Mouse (Mus musculus) midbrain, postnatal 0 days (tissue): ENCODE measurements at regions not wholly inside any gene's neighbourhood (a gene's known extent, or its start where the extent isn't known, plus 50 kb on each side); places are given as distances from the start of the nearest gene placed in this dataset.

Experiments used
- ATAC-seq: fragments of 200-750 bp; cut with Nextera tagmentation; 2 replicates; pipeline ENCODE4 v1.8.0; 2017; ENCODE audit warnings: moderate number of reproducible peaks, mild to moderate bottlenecking, moderate TSS enrichment, moderate library complexity; ENCODE audit not compliant: low FRiP score
- DNase-seq: peaks from one replicate; pipeline ENCODE4 v3.0.0-alpha.2; 2015; ENCODE audit warnings: low spot score
- H3K27ac ChIP-seq: fragments of 300-500 bp; sonication (generic); 2 replicates; pipeline ENCODE4 v1.5.1; 2014; ENCODE audit warnings: low read depth, mild to moderate bottlenecking, low read length, mixed read lengths
- H3K27me3 ChIP-seq: fragments of 300-500 bp; sonication (generic); 2 replicates; pipeline ENCODE4 v1.6.1; 2014; ENCODE audit warnings: low read length, control low read depth, mixed read lengths; ENCODE audit not compliant: insufficient read depth
- H3K36me3 ChIP-seq: fragments of 300-500 bp; sonication (generic); 2 replicates; pipeline ENCODE4 v1.6.1; 2014; ENCODE audit warnings: low read length, control low read depth, mixed read lengths; ENCODE audit not compliant: insufficient read depth
- H3K4me1 ChIP-seq: fragments of 300-500 bp; sonication (generic); 2 replicates; pipeline ENCODE4 v1.6.1; 2014; ENCODE audit warnings: mild to moderate bottlenecking, control low read depth, antibody characterized with exemption, low read length, mixed read lengths; ENCODE audit not compliant: insufficient read depth
- H3K4me2 ChIP-seq: fragments of 300-500 bp; sonication (generic); 2 replicates; pipeline ENCODE4 v1.6.1; 2014; ENCODE audit warnings: low read depth, mild to moderate bottlenecking, low read length, mixed read lengths; ENCODE audit not compliant: poor library complexity, severe bottlenecking
- H3K4me3 ChIP-seq: fragments of 300-500 bp; sonication (generic); 2 replicates; pipeline ENCODE4 v1.5.1; 2014; ENCODE audit warnings: low read depth, mild to moderate bottlenecking, low read length, moderate library complexity
- H3K9ac ChIP-seq: fragments of 300-500 bp; sonication (generic); replicated peaks from 2 replicates; pipeline ENCODE4 v1.6.1; 2014; ENCODE audit warnings: mild to moderate bottlenecking, low read length, moderate library complexity, mixed read lengths; ENCODE audit not compliant: poor library complexity, severe bottlenecking
- H3K9me3 ChIP-seq: fragments of 300-500 bp; sonication (generic); 2 replicates; pipeline ENCODE4 v1.6.1; 2016; ENCODE audit warnings: low read length, control low read depth
- CTCF ChIP-seq: IDR thresholded peaks from 2 replicates; pipeline ENCODE4 v1.5.1; 2016; ENCODE audit warnings: antibody characterized with exemption, mild to moderate bottlenecking
- WGBS: fragments of 180-500 bp; shearing (Covaris S2); extraction: QIAGEN DNeasy Blood & Tissue Kit; methylation state at CpG from one replicate; pipeline ENCODE4 v1.1.7; 2014; 5-methylcytosine and 5-hydroxymethylcytosine counted together

DNA sequence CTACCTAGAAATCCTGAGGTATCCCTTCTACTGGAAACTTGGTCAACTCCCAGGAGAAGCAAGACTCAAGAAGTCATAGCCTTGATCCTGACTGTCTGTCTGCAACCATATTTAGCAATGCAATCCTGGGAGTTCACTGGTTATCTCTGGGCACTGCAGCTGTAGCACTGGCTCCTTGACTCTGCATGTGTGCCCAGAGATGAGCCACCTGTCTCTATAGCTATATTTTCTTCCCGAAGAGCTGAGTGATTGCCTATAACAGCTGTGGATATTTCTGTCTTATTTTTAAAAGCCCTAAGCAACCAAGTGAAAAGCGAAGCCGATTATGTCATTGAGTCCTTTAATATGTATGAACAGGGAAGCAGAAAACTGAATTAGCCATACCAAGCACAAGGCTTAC, 50.3 kb upstream of the Adam23 start:
- H3K9ac ChIP-seq: no peak overlapping the region
- no peaks in the 10 kb centered on the region for H3K27me3 ChIP-seq
- no peak overlapping the region for H3K4me2 ChIP-seq
- no peak overlapping the region for H3K27ac ChIP-seq
- no peaks in the 10 kb centered on the region for H3K36me3 ChIP-seq
- ATAC-seq: no peak
- no peak for DNase-seq
- TF ChIP-seq CTCF: no peak
- 50% methylated on average over 3 of the region's 3 CpGs for WGBS
- no peaks in the 10 kb centered on the region for H3K9me3 ChIP-seq
- no peak overlapping the region for H3K4me3 ChIP-seq
- no peaks in the 10 kb centered on the region for H3K4me1 ChIP-seq
